Mouse (Mus musculus): ENCODE results near the gene Slc7a5.
A peak's percentile ranks its signal among the peaks of the same experiment; 100 is the strongest.

Gene Slc7a5

GRCm38 (mm10) chr8:121907587-121908248 lies at the start of gene Slc7a5:
Gene Slc7a5 (minus strand): TSS chr8:121907694.
- peak; percentile 96 for DNase-seq (ENCODE audit: low spot score)

GRCm38 (mm10) chr8:121955825-121956500 lies 48.5 kb upstream of the Slc7a5 start:
- no peak for DNase-seq (ENCODE audit: low spot score)

GRCm38 (mm10) chr8:121954981-121955555 lies 47.6 kb upstream of the Slc7a5 start:
- DNase-seq (ENCODE audit: low spot score) = no peak

DNA sequence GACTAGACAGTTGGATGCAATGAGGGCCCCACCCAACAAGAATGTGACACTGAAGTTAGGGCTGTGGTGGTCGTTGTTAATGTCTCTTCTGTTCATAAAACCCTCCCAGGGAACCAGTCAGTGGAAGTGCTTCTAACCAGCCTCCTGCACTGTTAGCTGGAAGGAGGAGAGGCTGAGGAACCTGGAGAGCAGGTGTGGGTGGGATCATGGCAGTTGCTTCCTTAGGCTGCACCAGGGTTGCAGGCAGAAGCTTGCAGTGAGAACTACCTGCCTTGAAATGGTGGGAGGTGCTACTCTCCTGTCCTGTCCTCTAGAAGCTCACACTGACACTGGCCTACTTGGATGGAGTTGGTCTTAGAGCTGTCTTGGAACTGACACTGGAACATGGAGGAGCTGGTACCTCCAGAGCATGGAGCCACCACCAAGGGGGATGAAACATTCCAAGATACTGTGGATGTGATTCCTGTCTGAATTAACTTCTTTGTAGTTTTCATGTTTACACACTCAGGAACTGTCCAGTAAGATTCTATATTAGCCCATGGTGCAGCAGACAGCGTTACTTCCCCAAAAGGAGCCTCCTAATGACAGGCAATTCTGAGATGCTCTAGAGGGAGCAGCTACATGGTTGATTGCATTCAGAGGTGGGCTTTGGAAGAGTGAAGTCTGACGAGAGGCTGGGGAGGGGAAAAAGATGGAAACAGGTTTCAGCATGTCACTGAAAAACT lies 46.5 kb upstream of the Slc7a5 start:
- no peak for DNase-seq (ENCODE audit: low spot score)

GRCm38 (mm10) chr8:121952800-121953199 lies 45.3 kb upstream of the Slc7a5 start:
- no peak for DNase-seq (ENCODE audit: low spot score)

DNA sequence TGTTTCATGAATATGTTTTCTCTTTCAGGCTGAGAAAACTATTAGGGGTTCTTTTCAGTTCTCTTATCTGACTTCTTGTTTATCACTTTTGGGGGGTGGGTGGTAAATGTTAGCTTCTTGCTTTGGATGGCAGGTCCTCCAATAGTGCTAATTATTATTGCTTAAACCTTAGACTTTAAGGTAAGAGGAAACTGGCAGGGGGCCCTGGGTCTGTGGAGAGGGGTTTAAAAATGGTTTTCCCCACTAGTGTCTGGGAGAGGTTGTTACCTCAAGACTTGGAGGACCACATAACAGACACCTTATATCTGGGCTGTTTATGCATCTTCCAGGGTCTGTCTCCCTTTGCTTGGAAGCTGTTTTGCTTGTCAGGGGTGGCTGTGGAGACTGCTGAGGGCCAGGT lies 44.6 kb upstream of the Slc7a5 start:
- no peak for DNase-seq (ENCODE audit: low spot score)

- DNase-seq (ENCODE audit: low spot score) = no peak
Measured at GRCm38 (mm10) chr8:121951656-121952009, 44.1 kb upstream of the Slc7a5 start.

GRCm38 (mm10) chr8:121950749-121951655 lies 43.5 kb upstream of the Slc7a5 start:
- peak; percentile 69 for DNase-seq (ENCODE audit: low spot score)

GRCm38 (mm10) chr8:121949941-121950748 lies 42.7 kb upstream of the Slc7a5 start:
- peak; percentile 98 for DNase-seq (ENCODE audit: low spot score)

DNA sequence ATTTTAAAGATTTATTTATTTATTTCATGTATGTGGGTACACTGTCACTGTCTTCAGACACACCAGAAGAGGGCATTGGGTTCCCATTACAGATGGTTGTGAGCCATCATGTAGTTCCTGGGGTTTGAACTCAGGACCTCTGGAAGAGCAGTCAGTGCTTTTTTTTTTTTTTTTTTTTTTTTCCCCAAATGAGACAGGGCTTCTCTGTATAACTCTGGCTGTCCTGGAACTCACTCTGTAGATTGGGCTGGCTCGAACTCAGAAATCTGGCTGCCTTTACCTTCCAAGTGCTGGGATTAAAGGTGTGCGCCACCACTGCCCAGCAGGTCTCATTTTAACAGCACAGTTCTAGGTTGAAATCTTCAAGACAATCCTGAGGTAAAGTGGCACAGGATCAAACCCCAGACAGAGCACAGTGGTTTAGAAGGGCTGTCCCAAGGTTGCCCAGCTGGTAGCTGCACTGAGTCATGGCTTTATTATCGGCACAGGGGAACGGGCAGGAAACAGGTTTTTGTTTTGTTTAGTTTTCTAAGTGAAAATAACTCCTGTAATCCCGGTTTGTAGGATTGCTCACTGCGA lies 41.8 kb upstream of the Slc7a5 start, which contains the start of gene Banp:
Gene Banp (plus strand): TSS at position 529 of the 579 bp plus-strand sequence.
- no peak for DNase-seq (ENCODE audit: low spot score)

DNA sequence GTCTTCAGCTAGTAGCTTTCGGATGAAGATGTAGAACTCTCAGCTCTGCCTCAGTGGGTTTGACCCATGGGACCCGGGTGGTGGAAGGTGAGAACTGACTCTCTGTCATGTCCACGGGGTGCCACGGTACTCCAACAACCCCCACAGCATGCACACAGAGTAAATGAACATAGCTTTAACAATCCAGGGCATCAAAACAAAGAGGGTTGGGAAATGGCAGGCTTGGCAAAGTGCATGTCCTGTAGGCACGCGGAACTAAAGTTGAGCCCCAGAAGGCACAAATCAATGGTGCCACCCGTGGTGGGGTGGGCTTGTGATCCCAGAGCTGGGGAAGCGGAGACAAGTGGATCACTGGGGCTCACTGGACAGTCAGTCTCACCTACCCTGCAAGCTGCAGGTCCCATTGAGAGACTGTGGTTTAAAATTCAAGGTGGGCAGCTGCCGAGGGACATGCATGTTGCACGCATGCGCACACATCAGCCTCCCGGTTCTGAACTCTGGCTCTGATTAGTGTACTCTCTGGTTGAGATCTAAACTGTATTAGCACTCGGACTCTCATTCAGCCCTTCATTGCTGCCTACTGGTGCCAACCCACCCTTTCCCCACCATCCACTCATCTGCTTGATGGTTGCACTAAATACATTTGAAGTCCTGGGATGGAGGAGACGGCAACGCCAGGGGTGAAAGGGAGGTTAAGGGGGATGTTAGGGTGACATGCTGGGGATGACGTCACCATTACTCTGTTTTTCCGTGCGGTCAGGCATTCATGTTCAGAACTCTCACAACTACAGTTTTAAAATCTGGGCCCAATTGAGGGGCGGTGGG lies 41.0 kb upstream of the Slc7a5 start:
- DNase-seq (ENCODE audit: low spot score) = no peak

GRCm38 (mm10) chr8:121947753-121948141 lies 40.3 kb upstream of the Slc7a5 start:
- peak; percentile 91 for DNase-seq (ENCODE audit: low spot score)

- DNase-seq (ENCODE audit: low spot score) = no peak
Measured at GRCm38 (mm10) chr8:121947047-121947752, 39.7 kb upstream of the Slc7a5 start.

DNA sequence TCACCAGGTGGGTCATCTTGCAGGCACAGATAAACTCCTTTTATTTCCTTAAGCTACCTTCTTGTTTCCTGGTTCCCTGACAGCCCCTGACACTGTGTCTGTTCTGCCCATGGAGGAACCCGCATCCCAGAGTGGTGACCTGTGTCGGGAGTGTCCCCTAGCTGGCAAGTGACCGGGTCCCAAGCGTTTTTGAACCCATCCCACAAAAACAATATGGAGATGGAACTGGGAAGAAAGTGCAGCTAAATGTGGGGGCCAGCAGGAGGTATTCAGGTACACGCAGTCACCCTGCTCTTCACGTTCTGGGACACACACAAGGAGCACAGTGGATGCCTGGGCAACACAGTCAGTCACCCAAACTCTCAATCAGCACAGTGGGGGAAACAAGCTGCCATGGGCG lies 38.9 kb upstream of the Slc7a5 start:
- DNase-seq (ENCODE audit: low spot score) = no peak

- no peak for DNase-seq (ENCODE audit: low spot score)
Measured at GRCm38 (mm10) chr8:121944831-121945230, 37.3 kb upstream of the Slc7a5 start, which contains the start of gene Car5a. Gene Car5a (minus strand): TSS chr8:121944904.

- no peak for DNase-seq (ENCODE audit: low spot score)
Measured at GRCm38 (mm10) chr8:121943716-121944115, 36.2 kb upstream of the Slc7a5 start.

DNA sequence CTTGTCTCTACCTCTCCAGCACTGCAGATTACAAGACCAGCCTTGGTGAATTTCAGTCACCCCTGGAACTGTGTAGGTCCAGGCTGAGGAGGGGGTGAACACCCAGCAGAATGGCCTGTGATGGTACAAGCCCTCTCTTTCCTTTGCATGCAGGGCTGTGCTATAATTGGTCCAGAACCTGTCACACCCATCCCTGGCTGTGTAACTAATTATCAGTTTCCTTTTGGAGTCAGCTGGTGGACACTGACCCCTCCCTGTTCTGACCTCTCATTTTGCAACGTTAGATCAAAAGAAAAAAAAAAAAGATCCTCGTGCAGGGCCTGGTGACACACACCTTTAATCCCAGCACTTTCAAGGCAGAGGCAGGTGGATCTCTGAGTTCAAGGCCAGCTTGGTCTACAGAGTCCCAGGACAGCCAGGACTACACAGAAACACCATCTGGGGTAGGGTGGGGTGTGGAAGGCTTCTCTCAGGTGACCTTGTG lies 35.6 kb upstream of the Slc7a5 start:
- DNase-seq (ENCODE audit: low spot score) = no peak

DNA sequence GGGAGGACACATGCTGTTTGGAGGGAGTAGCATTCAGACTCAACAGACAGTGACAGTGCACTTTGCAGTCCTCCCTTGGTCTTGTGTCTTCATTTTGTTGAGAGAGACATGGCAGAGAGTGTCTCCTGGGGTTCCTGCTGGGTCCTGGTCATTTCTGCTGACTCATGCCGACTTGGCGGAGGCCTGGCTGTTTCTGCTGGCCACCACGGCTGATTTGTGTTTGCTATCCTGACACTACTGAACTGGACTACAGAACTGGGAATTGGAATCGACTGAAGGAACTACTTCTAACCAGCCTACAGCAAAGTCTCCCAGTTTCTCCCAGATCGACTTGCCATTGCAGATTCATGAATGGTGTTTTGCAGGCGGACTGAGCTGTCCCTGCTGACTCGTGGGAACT lies 31.2 kb upstream of the Slc7a5 start:
- no peak for DNase-seq (ENCODE audit: low spot score)

GRCm38 (mm10) chr8:121936391-121936790 lies 28.9 kb upstream of the Slc7a5 start:
- DNase-seq (ENCODE audit: low spot score) = peak; percentile 47

Data from lung, postnatal 25 days (tissue).